Mouse (Mus musculus): ENCODE measurements around the gene Rpl3l.
"Not testable (repeated sequence)": the region's sequence is repeated elsewhere in the genome, so short reads cannot be mapped to it uniquely, and the experiment has no call there.

Rpl3l gene

GRCm38 (mm10) chr17:24719494-24720222 lies 8.0 kb upstream of the Rpl3l start:
- peak; percentile 99 for DNase-seq (ENCODE audit: low read depth, low spot score)

- not testable (repeated sequence) for DNase-seq (ENCODE audit: low read depth, low spot score)
Measured at GRCm38 (mm10) chr17:24720616-24721015, 7.0 kb upstream of the Rpl3l start.

- not testable (repeated sequence) for DNase-seq (ENCODE audit: low read depth, low spot score)
Measured at GRCm38 (mm10) chr17:24721383-24721955, 6.2 kb upstream of the Rpl3l start.

GRCm38 (mm10) chr17:24722220-24722924 lies 5.2 kb upstream of the Rpl3l start:
- peak; percentile 54 for DNase-seq (ENCODE audit: low read depth, low spot score)

- peak; percentile 50 for DNase-seq (ENCODE audit: low read depth, low spot score)
Measured at GRCm38 (mm10) chr17:24723122-24723880, 4.3 kb upstream of the Rpl3l start.

- DNase-seq (ENCODE audit: low read depth, low spot score): no peak
Measured at GRCm38 (mm10) chr17:24723881-24724180, 3.8 kb upstream of the Rpl3l start.

- peak; percentile 94 for DNase-seq (ENCODE audit: low read depth, low spot score)
Measured at GRCm38 (mm10) chr17:24724184-24724583, 3.4 kb upstream of the Rpl3l start, which contains the start of gene Ndufb10. TSS of gene Ndufb10 (minus strand) at chr17:24724478.

GRCm38 (mm10) chr17:24725637-24726390 lies 1.8 kb upstream of the Rpl3l start:
- DNase-seq (ENCODE audit: low read depth, low spot score): no peak

GRCm38 (mm10) chr17:24728184-24728583 lies 564 bp downstream of the Rpl3l start:
- DNase-seq (ENCODE audit: low read depth, low spot score): no peak

GRCm38 (mm10) chr17:24729067-24729466 lies 1.4 kb downstream of the Rpl3l start:
- DNase-seq (ENCODE audit: low read depth, low spot score): no peak

- no peak for DNase-seq (ENCODE audit: low read depth, low spot score)
Measured at GRCm38 (mm10) chr17:24730787-24731186, 3.2 kb downstream of the Rpl3l start.

- DNase-seq (ENCODE audit: low read depth, low spot score): no peak
Measured at GRCm38 (mm10) chr17:24732233-24732935, 4.8 kb downstream of the Rpl3l start.

GRCm38 (mm10) chr17:24733434-24734050 lies 5.9 kb downstream of the Rpl3l start:
- DNase-seq (ENCODE audit: low read depth, low spot score): no peak

- DNase-seq (ENCODE audit: low read depth, low spot score): no peak
Measured at GRCm38 (mm10) chr17:24734513-24734912, 6.9 kb downstream of the Rpl3l start.

- no peak for DNase-seq (ENCODE audit: low read depth, low spot score)
Measured at GRCm38 (mm10) chr17:24735446-24735845, 7.8 kb downstream of the Rpl3l start.

- peak; percentile 100 for DNase-seq (ENCODE audit: low read depth, low spot score)
Measured at GRCm38 (mm10) chr17:24736330-24737051, 8.9 kb downstream of the Rpl3l start, which contains the start of gene Msrb1. TSS of gene Msrb1 (plus strand) at chr17:24736642.

- no peak for DNase-seq (ENCODE audit: low read depth, low spot score)
Measured at GRCm38 (mm10) chr17:24737135-24737810, 9.7 kb downstream of the Rpl3l start.

- no peak for DNase-seq (ENCODE audit: low read depth, low spot score)
Measured at GRCm38 (mm10) chr17:24738238-24738637, 10.6 kb downstream of the Rpl3l start.

GRCm38 (mm10) chr17:24739926-24740325 lies 12.3 kb downstream of the Rpl3l start:
- DNase-seq (ENCODE audit: low read depth, low spot score): no peak
